Mouse (Mus musculus): ENCODE results near the gene Dusp5. TPM values are rescaled to one million over a fixed set of nuclear protein-coding genes. Genes with fewer than 3 reads are reported as not detected.

Dusp5 gene
- 152 TPM for total RNA-seq (2023)

GRCm38 (mm10) chr19:53528752-53529454, at the start of gene Dusp5:
Gene Dusp5, plus strand, starts transcription at chr19:53529109.

GRCm38 (mm10) chr19:53588968-53589367, 60.1 kb downstream of the Dusp5 start, which contains the start of gene Nutf2-ps1:
Gene Nutf2-ps1, minus strand, starts transcription at chr19:53589068.

Other genes with a start within 250 kb of the Dusp5 start
- 20.1 TPM for gene Mxi1, start 218.6 kb upstream of the Dusp5 start, total RNA-seq (2023)
- not detected for gene Gm10197, start 157.3 kb upstream of the Dusp5 start, total RNA-seq (2023)
- gene Smndc1, start 138.5 kb upstream of the Dusp5 start, total RNA-seq (2023), result 88.9 TPM
- 34.5 TPM for gene Nutf2-ps1, start 60.0 kb downstream of the Dusp5 start, total RNA-seq (2023)
- 66.8 TPM for gene Smc3, start 71.3 kb downstream of the Dusp5 start, total RNA-seq (2023)
- 0.28 TPM for gene Rbm20, start 148.2 kb downstream of the Dusp5 start, total RNA-seq (2023)